Mouse (Mus musculus): ENCODE measurements around the gene B4galt1.

B4galt1 gene

DNA sequence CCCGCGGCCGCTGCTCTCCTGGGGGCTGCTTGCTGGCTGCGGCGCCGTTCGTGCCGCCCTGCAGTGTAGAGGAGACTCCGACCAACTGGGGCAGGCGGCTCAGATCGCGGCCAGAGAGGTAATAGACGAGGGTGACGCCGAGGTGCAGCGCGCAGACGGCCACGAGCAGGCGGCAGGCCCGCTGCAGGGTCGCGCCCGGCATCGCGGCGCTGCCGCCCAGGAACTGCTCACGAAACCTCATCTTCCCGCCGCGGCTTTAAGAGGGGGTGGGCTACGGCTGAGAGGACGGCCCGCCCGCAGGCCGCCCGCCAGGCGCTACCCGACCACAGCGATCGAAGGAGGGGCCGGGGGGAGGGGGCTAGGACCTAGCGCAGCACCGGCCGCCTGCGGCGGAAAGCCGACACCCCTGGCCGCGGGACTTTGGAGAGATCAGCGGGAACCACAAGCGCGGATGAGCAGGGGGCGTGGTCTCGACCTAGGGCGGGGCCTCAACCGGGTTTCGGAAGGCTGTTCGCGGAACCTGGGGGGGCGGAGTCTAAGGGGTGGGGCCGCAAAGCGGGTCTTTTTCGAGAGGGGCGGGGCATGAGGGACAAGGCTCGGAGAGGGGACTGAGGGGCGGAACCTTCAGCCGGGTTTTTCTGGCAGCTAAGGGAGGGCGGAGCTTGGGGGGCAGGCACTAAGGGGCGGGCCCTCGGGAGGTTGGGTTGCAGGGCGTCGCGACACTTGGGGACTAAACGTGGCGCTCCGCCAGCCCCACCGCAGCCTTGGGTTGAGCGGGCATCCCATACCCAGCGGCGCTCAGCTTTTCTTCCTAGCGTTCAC is at the start of gene B4galt1:
Gene B4galt1, minus strand, starts transcription at position 441 of the 822 bp plus-strand sequence.
- DNase-seq (ENCODE audit: low read depth, low spot score): peak; percentile 96

DNA sequence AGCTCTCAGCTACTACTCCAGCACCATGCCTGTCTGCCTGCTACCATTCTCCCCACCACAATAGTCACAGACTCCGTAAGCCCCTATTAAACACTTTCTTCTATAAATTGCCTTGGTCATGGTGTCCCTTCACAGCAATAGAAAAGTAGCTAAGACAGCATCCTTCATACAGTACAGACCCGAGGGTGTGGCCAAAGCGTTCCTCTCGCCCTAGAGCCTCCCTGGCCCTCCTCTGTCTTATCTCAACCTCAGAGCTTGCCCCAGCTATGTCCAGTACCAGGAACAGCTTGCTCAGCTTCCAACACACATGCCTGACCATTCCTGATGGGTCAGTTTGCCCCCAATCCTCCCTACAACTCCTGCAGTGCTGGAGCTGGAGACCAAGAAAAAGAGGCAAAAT is 46.8 kb upstream of the B4galt1 start:
- no peak for DNase-seq (ENCODE audit: low read depth, low spot score)

DNA sequence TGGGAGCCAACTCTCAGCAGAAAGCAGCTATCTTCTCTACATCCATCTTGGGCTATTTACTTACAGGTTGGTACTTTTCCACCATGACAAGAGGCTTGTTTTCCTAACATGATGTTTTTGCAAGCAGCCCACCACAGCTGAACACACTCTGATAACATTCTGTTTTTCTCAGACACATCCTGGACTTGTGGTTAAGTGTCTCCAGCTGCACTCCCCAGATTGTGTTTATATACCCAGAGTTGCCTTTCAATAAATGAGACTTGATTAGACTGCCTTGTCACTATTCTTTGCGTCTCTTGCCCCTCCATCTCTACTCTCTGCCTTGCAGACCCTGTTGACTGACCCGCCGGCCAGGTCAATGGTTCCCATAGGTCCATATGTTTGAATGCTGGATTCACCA is 46.3 kb upstream of the B4galt1 start:
- DNase-seq (ENCODE audit: low read depth, low spot score): no peak

GRCm38 (mm10) chr4:40899264-40899663 is 45.5 kb upstream of the B4galt1 start:
- no peak for DNase-seq (ENCODE audit: low read depth, low spot score)

DNA sequence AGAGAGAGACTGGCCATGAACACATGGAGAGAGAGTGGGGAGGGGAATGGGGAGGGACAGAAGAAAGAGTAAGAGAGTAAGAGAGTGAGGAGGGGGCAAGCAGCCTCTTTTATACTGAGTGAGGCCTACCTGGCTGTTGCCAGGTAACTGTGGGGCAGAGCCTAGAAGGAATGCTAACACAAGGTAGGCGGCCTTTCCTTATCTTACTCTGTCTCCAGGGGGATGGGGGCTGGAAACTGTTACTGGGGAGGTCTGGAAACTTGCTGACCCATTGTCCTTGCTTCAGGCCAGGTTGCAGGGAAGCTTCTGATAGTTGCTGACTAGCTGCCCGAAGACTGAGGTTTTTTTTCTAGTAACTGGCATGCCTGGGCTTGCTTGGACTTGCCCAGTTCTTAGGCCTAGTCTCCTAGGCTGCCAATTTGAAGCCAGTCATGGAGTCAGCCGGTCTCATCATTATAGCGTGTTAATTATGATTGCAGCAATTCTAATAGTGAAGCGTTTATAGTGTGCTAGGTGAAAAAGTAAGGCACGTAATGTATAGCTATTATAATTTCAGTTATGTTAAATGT is 44.8 kb upstream of the B4galt1 start:
- DNase-seq (ENCODE audit: low read depth, low spot score): no peak

DNA sequence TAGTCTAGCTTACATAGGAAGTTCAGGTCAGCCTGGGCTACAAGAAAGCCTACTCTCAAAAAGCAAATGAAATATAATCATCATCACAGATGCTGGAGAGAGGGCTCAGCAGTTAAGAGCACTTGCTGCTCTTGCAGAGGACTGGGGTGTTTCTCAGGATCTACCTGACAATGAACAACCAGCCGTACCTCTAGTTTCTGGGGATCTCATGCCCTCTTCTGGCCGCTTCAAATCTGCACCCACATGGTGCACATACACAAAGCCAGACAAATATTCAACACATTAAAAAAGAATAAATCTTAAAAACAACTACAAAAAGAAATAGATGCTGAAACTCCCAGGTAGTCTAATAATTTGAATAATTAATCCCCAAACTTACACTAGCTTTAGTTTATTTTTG is 41.8 kb upstream of the B4galt1 start:
- DNase-seq (ENCODE audit: low read depth, low spot score): no peak

DNA sequence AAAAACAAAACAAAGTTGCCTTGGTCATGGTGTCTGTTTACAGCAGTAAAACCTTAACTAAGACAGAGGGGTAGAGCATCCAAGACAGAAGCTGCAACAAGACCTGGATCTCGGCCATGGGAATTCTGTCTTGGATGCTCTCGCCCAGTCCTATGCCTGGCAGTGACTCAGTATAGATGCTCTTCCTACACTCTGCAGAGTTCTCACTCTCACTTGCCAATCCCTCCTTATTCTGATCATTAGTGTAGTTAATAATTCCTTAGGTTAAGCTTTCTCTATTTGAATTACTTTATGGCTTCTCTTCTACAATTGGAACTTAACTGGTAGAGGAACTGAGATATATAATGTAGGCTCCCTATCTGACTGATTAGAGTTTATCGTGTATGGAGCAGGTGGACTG is 41.3 kb upstream of the B4galt1 start:
- DNase-seq (ENCODE audit: low read depth, low spot score): no peak

DNA sequence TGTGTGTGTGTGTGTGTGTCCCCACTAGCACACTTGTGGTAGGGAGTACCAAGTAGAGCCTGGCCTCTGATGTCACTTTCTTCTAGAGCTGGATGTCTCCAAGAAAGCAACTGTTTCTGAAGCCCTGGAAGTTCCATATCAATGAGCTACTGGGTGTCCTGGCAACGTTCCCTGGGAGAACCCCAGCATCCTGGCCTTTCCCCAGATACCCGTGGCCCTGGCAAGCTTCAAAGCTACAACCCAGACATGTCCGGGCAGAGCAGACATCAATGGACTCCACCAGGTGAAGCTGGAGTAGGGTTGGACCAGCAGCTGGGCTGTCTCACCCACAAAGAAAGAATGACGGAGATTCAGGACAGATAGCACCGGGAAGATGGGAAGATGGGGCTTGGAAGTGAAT is 37.4 kb upstream of the B4galt1 start:
- DNase-seq (ENCODE audit: low read depth, low spot score): no peak

GRCm38 (mm10) chr4:40889983-40890382 is 36.2 kb upstream of the B4galt1 start:
- no peak for DNase-seq (ENCODE audit: low read depth, low spot score)

- no peak for DNase-seq (ENCODE audit: low read depth, low spot score)
Observed at GRCm38 (mm10) chr4:40889252-40889651, 35.4 kb upstream of the B4galt1 start.

DNA sequence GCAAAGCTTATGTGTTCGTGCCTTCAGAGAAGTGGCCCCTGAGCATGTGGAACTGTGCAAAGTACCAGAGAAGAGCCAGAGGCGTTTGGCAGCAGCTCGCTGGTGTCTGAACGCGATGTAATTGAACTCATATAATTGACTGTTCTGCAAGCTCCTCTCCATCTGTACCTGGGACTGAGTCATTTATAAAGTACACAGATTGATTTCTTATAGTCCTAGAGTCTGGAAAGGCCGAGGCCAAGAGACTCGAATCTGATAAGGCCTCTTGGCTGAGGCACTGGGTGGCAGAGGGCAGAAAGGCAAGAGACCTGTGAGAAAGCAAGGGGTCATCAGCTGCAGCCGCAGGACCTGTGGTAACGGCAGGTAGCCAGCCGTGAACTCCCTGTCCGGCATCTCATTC is 35.0 kb upstream of the B4galt1 start:
- DNase-seq (ENCODE audit: low read depth, low spot score): no peak

DNA sequence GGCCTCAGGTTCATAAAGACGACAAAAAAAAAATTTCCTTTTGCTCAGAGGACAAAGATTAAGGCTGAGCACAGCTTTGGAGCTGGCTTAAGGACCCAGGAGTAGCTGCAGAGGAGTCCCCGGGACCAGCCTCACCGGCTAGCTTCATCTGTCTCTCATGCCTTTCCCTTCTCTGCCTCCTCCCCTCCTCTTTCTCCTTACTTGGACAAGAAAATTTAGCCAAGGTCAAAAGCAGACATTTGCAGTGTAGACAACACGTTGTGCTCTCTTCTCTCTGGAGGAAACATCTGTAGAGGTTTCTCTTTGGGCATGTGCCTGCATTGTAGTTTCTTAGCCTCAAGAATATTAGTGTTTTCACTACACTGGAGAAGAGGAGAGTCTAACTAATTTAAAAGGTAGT is 32.1 kb upstream of the B4galt1 start:
- DNase-seq (ENCODE audit: low read depth, low spot score): no peak

DNA sequence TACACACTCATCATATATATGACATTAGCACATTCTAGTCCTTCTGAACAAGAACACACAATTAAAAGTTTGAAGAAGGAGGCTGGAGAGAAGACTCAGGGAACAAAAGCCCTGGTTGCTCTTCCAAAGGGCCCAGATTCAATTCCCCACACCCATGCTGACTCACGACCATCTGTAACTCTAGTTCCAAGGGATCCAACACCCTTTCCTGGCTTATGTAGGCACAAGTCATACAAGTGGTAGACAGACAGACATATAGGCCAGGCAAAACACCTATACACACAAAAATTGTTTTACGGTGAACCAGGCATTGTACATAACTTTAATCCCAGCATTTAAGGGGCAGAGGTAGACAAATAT is 31.3 kb upstream of the B4galt1 start:
- DNase-seq (ENCODE audit: low read depth, low spot score): no peak

- no peak for DNase-seq (ENCODE audit: low read depth, low spot score)
Observed at GRCm38 (mm10) chr4:40884282-40885165, 30.7 kb upstream of the B4galt1 start.

GRCm38 (mm10) chr4:40883200-40883599 is 29.4 kb upstream of the B4galt1 start:
- DNase-seq (ENCODE audit: low read depth, low spot score): no peak

- DNase-seq (ENCODE audit: low read depth, low spot score): no peak
Observed at GRCm38 (mm10) chr4:40877528-40877927, 23.7 kb upstream of the B4galt1 start.

GRCm38 (mm10) chr4:40876814-40877371 is 23.1 kb upstream of the B4galt1 start:
- no peak for DNase-seq (ENCODE audit: low read depth, low spot score)

- no peak for DNase-seq (ENCODE audit: low read depth, low spot score)
Observed at GRCm38 (mm10) chr4:40875842-40876241, 22.0 kb upstream of the B4galt1 start.

- DNase-seq (ENCODE audit: low read depth, low spot score): no peak
Observed at GRCm38 (mm10) chr4:40874794-40875552, 21.2 kb upstream of the B4galt1 start.

DNA sequence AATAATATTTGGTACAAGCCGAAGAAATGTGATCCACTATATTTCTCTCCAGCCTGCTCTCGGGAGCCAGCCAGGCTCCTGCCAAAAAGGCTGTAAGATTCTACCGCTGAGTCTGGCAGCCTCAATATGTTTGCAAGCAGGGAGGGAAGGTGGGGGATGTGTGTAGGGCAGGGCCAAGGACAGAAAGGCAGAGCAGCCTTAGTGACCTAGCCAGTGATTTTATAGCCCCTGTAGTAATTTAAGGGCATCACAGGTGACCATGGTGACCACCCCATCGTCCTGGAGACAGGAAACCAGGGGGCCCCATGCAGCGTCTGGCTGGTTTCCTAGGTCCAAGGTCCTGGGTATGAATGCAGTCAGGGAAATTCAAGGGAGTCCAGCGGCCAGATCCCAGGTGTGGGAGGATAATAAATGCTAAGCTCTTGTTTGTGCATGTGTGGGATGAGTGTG is 20.4 kb upstream of the B4galt1 start:
- no peak for DNase-seq (ENCODE audit: low read depth, low spot score)

DNA sequence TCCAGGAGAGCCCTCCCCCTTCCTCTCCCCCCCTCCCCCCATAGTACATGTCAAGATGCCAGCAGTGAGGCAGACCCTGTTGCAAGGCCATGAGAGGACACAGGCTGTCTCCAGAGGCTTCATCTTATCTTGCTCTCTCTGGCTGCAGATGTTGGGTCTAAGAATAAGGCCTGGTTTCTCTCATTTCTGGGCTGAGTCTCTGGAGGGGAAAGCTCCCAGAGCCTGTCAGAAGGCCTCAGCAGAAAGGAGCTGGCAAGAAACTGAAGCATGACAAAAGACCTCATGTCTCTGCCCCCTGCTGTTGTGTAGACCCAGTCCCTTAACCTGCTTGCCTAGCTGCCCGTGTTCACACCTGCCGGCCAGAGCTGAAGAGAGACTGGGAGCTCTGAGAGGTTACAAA is 19.5 kb upstream of the B4galt1 start:
- no peak for DNase-seq (ENCODE audit: low read depth, low spot score)

Data from WW6 (cell line).